Mouse (Mus musculus): ENCODE measurements at regions not wholly inside any gene's neighbourhood (a gene's known extent, or its start where the extent isn't known, plus 50 kb on each side); places are given as distances from the start of the nearest gene placed in this dataset.
"Not testable (repeated sequence)": the region's sequence is repeated elsewhere in the genome, so short reads cannot be mapped to it uniquely, and the experiment has no call there.

GRCm38 (mm10) chr13:85123309-85123708 is 65.9 kb upstream of the Ccnh start:
- no peak overlapping the region for H3K4me3 ChIP-seq (ENCODE audit: low read depth, low read length)
- no peaks in the 10 kb centered on the region for H3K36me3 ChIP-seq (ENCODE audit: control insufficient read depth, insufficient read depth, low read length)
- no peak for ATAC-seq (ENCODE audit: insufficient number of reproducible peaks, low FRiP score, low TSS enrichment, low read depth)

GRCm38 (mm10) chr13:85126573-85127547 is 62.3 kb upstream of the Ccnh start:
- ATAC-seq (ENCODE audit: insufficient number of reproducible peaks, low FRiP score, low TSS enrichment, low read depth), result peak; percentile 100
- not testable (repeated sequence) for H3K4me1 ChIP-seq (ENCODE audit: control insufficient read depth, insufficient read depth, low read length); DNase-seq (ENCODE audit: low spot score); H3K4me3 ChIP-seq (ENCODE audit: low read depth, low read length); H3K9ac ChIP-seq (ENCODE audit: low read length); H3K27me3 ChIP-seq (ENCODE audit: control insufficient read depth, insufficient read depth, low read length); H3K36me3 ChIP-seq (ENCODE audit: control insufficient read depth, insufficient read depth, low read length); H3K27ac ChIP-seq (replicated peaks; ENCODE audit: low read depth, low read length); H3K4me2 ChIP-seq (ENCODE audit: low read depth, severe bottlenecking); H3K9me3 ChIP-seq (ENCODE audit: control insufficient read depth, low read length)
- 86% methylated on average over 18 of the region's 18 CpGs for WGBS

More at GRCm38 (mm10) chr13:85123309-85123708, 65.9 kb upstream of the Ccnh start:
- no peak for DNase-seq (ENCODE audit: low spot score)
- no peaks in the 10 kb centered on the region for H3K9me3 ChIP-seq (ENCODE audit: control insufficient read depth, low read length)
- H3K4me1 ChIP-seq (ENCODE audit: control insufficient read depth, insufficient read depth, low read length), result no peaks in the 10 kb centered on the region
- H3K4me2 ChIP-seq (ENCODE audit: low read depth, severe bottlenecking), result no peak overlapping the region
- 89% methylated on average over 2 of the region's 2 CpGs for WGBS
- no peaks in the 10 kb centered on the region for H3K27me3 ChIP-seq (ENCODE audit: control insufficient read depth, insufficient read depth, low read length)
- no peak overlapping the region for H3K27ac ChIP-seq (replicated peaks; ENCODE audit: low read depth, low read length)
- H3K9ac ChIP-seq (ENCODE audit: low read length), result no peak overlapping the region

GRCm38 (mm10) chr13:85127548-85127925 is 61.7 kb upstream of the Ccnh start:
- Histone ChIP-seq H3K4me1 (ENCODE audit: control insufficient read depth, insufficient read depth, low read length) (no peaks in the 10 kb centered on the region), H3K9ac (ENCODE audit: low read length) (no peak overlapping the region), H3K27ac (replicated peaks; ENCODE audit: low read depth, low read length) (no peak overlapping the region), H3K27me3 (ENCODE audit: control insufficient read depth, insufficient read depth, low read length) (no peaks in the 10 kb centered on the region), H3K9me3 (ENCODE audit: control insufficient read depth, low read length) (no peaks in the 10 kb centered on the region), H3K4me3 (ENCODE audit: low read depth, low read length) (no peak overlapping the region), H3K36me3 (ENCODE audit: control insufficient read depth, insufficient read depth, low read length) (no peaks in the 10 kb centered on the region), H3K4me2 (ENCODE audit: low read depth, severe bottlenecking) (no peak overlapping the region)
- no peak for DNase-seq (ENCODE audit: low spot score)
- 89% methylated on average over 1 of the region's 1 CpGs for WGBS
- no peak for ATAC-seq (ENCODE audit: insufficient number of reproducible peaks, low FRiP score, low TSS enrichment, low read depth)
